Mouse (Mus musculus) activated CD4-positive, CD25-positive, alpha-beta regulatory T cell, adult 4 months (primary cell): ENCODE results near the gene Trpv1. TPM values are rescaled to one million over a fixed set of nuclear protein-coding genes. Genes with fewer than 3 reads are reported as not detected.
A peak's percentile ranks its signal among the peaks of the same experiment; 100 is the strongest.

Experiments used
- ATAC-seq: one replicate; pipeline ENCODE4 v1.8.0; 2017
- polyA plus RNA-seq, 2 experiments: library from polyadenylated mRNA; unstranded; fragments of 100-300 nt; shearing (Covaris generic); gene quantifications; one replicate each; pipeline ENCODE4 v1.2.1; 2017

Gene Trpv1
- not detected for polyA plus RNA-seq

GRCm38 (mm10) chr11:73233992-73234391 is at the start of gene Trpv1:
Gene Trpv1, plus strand, starts transcription at chr11:73234292.
- no peak for ATAC-seq

- no peak for ATAC-seq
Observed at GRCm38 (mm10) chr11:73185872-73186615, 48.0 kb upstream of the Trpv1 start.

GRCm38 (mm10) chr11:73187231-73187630 is 46.9 kb upstream of the Trpv1 start:
- no peak for ATAC-seq

- no peak for ATAC-seq
Observed at GRCm38 (mm10) chr11:73193047-73193446, 41.0 kb upstream of the Trpv1 start.

- ATAC-seq: no peak
Observed at GRCm38 (mm10) chr11:73194444-73194843, 39.6 kb upstream of the Trpv1 start.

GRCm38 (mm10) chr11:73198190-73198589 is 35.9 kb upstream of the Trpv1 start:
- ATAC-seq: no peak

- peak; percentile 85 for ATAC-seq
Observed at GRCm38 (mm10) chr11:73198603-73199229, 35.4 kb upstream of the Trpv1 start, which contains the start of gene Ctns. Gene Ctns, minus strand, starts transcription at chr11:73199042.

- ATAC-seq: peak; percentile 96
Observed at GRCm38 (mm10) chr11:73199230-73199712, 34.8 kb upstream of the Trpv1 start, which contains the start of gene Shpk. Gene Shpk, plus strand, starts transcription at chr11:73199460.

GRCm38 (mm10) chr11:73199879-73200278 is 34.2 kb upstream of the Trpv1 start:
- ATAC-seq: no peak

- no peak for ATAC-seq
Observed at GRCm38 (mm10) chr11:73201021-73201420, 33.1 kb upstream of the Trpv1 start.

- ATAC-seq: no peak
Observed at GRCm38 (mm10) chr11:73201597-73201996, 32.5 kb upstream of the Trpv1 start.

GRCm38 (mm10) chr11:73203895-73204294 is 30.2 kb upstream of the Trpv1 start:
- ATAC-seq: no peak

GRCm38 (mm10) chr11:73205194-73205593 is 28.9 kb upstream of the Trpv1 start:
- ATAC-seq: no peak

GRCm38 (mm10) chr11:73207621-73208020 is 26.5 kb upstream of the Trpv1 start:
- ATAC-seq: no peak

GRCm38 (mm10) chr11:73213956-73214355 is 20.1 kb upstream of the Trpv1 start:
- ATAC-seq: no peak

GRCm38 (mm10) chr11:73219671-73220070 is 14.4 kb upstream of the Trpv1 start:
- ATAC-seq: no peak

GRCm38 (mm10) chr11:73220651-73221050 is 13.4 kb upstream of the Trpv1 start:
- ATAC-seq: no peak

GRCm38 (mm10) chr11:73222846-73223245 is 11.2 kb upstream of the Trpv1 start:
- ATAC-seq: no peak

GRCm38 (mm10) chr11:73223966-73224365 is 10.1 kb upstream of the Trpv1 start:
- ATAC-seq: no peak

- no peak for ATAC-seq
Observed at GRCm38 (mm10) chr11:73225856-73226255, 8.2 kb upstream of the Trpv1 start.

- no peak for ATAC-seq
Observed at GRCm38 (mm10) chr11:73228881-73229280, 5.2 kb upstream of the Trpv1 start.

- no peak for ATAC-seq
Observed at GRCm38 (mm10) chr11:73230081-73230480, 4.0 kb upstream of the Trpv1 start.

- ATAC-seq: no peak
Observed at GRCm38 (mm10) chr11:73232513-73232912, 1.6 kb upstream of the Trpv1 start.
